Mouse (Mus musculus) forebrain, postnatal 0 days (tissue): ENCODE results near the gene Mxd4. TPM values are rescaled to one million over a fixed set of nuclear protein-coding genes. Genes with fewer than 3 reads are reported as not detected.

Experiments used
- ATAC-seq: fragments of 200-750 bp; cut with Nextera tagmentation; 2 replicates; pipeline ENCODE4 v1.8.0; 2017; ENCODE audit warnings: mild to moderate bottlenecking, moderate library complexity
- DNase-seq: peaks from one replicate; pipeline ENCODE4 v3.0.0-alpha.2; 2015
- H3K27ac ChIP-seq: fragments of 300-500 bp; sonication (generic); 2 replicates; pipeline ENCODE4 v1.5.1; 2014; ENCODE audit warnings: low read depth, mild to moderate bottlenecking, antibody characterized with exemption, low read length, moderate library complexity, mixed read lengths
- H3K27me3 ChIP-seq: fragments of 300-500 bp; sonication (generic); 2 replicates; pipeline ENCODE4 v1.6.1; 2014; ENCODE audit warnings: mild to moderate bottlenecking, low read length, mixed read lengths; ENCODE audit not compliant: insufficient read depth
- H3K36me3 ChIP-seq: fragments of 300-500 bp; sonication (generic); 2 replicates; pipeline ENCODE4 v1.6.1; 2014; ENCODE audit warnings: mild to moderate bottlenecking, moderate library complexity; ENCODE audit not compliant: insufficient read depth
- H3K4me1 ChIP-seq: fragments of 300-500 bp; sonication (generic); 2 replicates; pipeline ENCODE4 v1.6.1; 2014; ENCODE audit warnings: antibody characterized with exemption; ENCODE audit not compliant: insufficient read depth
- H3K4me2 ChIP-seq: fragments of 300-500 bp; sonication (generic); 2 replicates; pipeline ENCODE4 v1.6.1; 2014; ENCODE audit warnings: low read depth, mild to moderate bottlenecking, moderate library complexity
- H3K4me3 ChIP-seq: fragments of 300-500 bp; sonication (generic); 2 replicates; pipeline ENCODE4 v1.5.1; 2014; ENCODE audit warnings: low read depth, low read length, mixed read lengths
- H3K9ac ChIP-seq: fragments of 300-500 bp; sonication (generic); 2 replicates; pipeline ENCODE4 v1.6.1; 2014; ENCODE audit warnings: mild to moderate bottlenecking
- H3K9me3 ChIP-seq: fragments of 300-500 bp; sonication (generic); 2 replicates; pipeline ENCODE4 v1.6.1; 2016; ENCODE audit warnings: low read length
- CTCF ChIP-seq: sonication (generic); IDR thresholded peaks from 2 replicates; pipeline ENCODE4 v1.5.1; 2016; ENCODE audit warnings: antibody characterized with exemption, control low read depth, low read depth
- WGBS: fragments of 180-500 bp; shearing (Covaris S2); extraction: QIAGEN DNeasy Blood & Tissue Kit; methylation state at CpG from one replicate; pipeline ENCODE4 v1.1.7; 2014; 5-methylcytosine and 5-hydroxymethylcytosine counted together
- polyA plus RNA-seq: library from polyadenylated mRNA; unstranded; fragments of >200 nt; fragmentation: Nextera tagmentation; extraction: Ambion mirVana; gene quantifications from 2 replicates; pipeline ENCODE4 v1.2.1, GENCODE M21; 2015
- total RNA-seq: library from RNA; depleted of rRNA; stranded (reverse); fragments of >200 nt; gene quantifications from 2 replicates; pipeline ENCODE4 v1.2.3, GENCODE M21; 2014

Mxd4 gene
- total and polyA plus RNA-seq, 2 experiments from 2014 or later: 23.7 to 88.9 TPM

DNA sequence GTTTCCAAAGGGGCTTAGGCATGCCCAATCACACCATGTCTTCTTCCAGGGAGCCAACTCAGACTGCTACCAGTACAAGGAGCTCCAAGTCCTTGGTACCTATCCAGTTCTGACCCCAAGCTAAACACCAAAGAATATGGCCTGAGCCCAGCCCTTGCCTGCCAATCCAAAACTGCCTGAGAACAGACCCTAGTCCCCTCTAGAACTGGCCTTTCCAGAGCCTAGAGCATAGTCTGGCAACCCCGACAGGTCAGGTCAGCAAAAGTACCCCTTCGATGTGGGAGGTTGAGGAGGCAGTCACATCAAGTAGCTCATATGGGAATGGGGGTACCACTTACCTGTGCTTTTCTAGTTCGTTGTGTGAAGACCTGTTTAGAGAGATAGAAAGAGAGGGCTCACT is 3.5 kb downstream of the Mxd4 start:
- Histone ChIP-seq H3K4me2 (no peak overlapping the region), H3K27ac (no peak overlapping the region), H3K9me3 (no peaks in the 10 kb centered on the region), H3K4me3 (no peak overlapping the region), H3K36me3 (peaks cover 18% of the 10 kb centered on the region; the same call in 1 of the 2 replicates), H3K4me1 (peaks cover 31% of the 10 kb centered on the region), H3K27me3 (no peaks in the 10 kb centered on the region), H3K9ac (no peak overlapping the region)
- 91% methylated on average over 3 of the region's 3 CpGs for WGBS
- ATAC-seq (no peak), DNase-seq (no peak)
- no peak for TF ChIP-seq CTCF

DNA sequence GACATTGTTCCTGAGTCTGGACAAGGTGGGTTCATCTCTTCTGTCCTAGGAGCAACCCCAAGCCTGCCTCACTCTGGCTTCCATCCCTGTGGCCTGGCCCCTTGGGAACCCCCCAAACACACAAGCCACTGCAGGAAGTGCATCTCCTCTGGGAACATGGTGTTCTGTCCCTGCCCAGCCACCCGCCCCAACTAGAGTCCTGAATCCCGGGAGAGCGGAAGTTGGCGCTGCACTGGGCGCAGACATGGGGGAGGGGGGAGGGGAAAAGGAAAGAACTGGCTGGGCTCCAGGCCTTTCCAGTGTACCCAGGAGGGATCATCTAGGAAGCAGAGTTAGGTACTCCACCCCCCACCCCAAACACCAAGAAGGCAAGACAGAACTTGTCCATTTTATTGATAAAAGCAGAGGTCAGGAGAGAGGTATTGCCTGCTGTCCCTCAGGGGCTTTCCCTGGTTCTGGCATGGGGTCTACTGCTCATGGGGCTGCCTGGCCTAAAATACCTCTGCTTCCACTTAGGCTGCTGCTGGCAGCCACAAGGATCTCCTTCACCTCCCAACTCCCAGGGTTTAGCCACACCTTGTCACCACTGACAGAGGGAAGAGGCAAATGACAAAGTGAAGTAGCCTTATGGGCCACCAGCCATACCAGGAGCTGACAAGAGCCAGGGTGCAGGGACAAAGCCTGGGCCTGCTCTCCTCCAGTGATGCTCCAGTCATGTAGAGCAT is 4.2 kb downstream of the Mxd4 start:
- no peak for DNase-seq
- 45% methylated on average over 5 of the region's 5 CpGs for WGBS
- Histone ChIP-seq H3K4me1 (peaks cover 26% of the 10 kb centered on the region), H3K4me3 (no peak overlapping the region), H3K27me3 (no peaks in the 10 kb centered on the region), H3K9ac (no peak overlapping the region), H3K36me3 (peaks cover 24% of the 10 kb centered on the region), H3K9me3 (no peaks in the 10 kb centered on the region), H3K27ac (no peak overlapping the region), H3K4me2 (no peak overlapping the region)
- no peak for ATAC-seq
- no peak for TF ChIP-seq CTCF

DNA sequence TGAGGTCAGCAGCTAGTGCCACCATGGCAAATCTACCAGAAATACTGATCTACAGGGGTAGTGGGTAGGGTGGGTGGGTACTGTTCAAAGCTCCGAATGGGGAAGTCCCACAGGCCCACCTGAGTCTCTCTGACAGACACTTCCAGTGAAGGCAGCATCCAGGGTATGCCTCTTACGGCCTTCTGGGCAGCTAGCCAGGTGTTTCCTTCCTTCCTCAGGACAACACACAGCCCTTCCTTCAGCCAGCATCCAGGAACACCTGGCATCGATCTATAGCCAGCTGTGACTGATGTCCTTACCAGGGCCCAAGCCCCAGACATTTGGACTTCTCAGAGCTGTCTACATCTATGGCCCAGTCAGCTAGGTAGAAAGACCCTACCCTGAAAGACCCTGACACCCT is 5.0 kb downstream of the Mxd4 start:
- H3K27ac ChIP-seq: no peak overlapping the region
- H3K27me3 ChIP-seq: no peaks in the 10 kb centered on the region
- no peak overlapping the region for H3K9ac ChIP-seq
- TF ChIP-seq CTCF: no peak
- no peak overlapping the region for H3K4me3 ChIP-seq
- no peak for ATAC-seq
- no peak for DNase-seq
- WGBS: 72% methylated on average over 3 of the region's 3 CpGs
- no peak overlapping the region for H3K4me2 ChIP-seq
- H3K36me3 ChIP-seq: peaks cover 31% of the 10 kb centered on the region
- no peaks in the 10 kb centered on the region for H3K9me3 ChIP-seq
- H3K4me1 ChIP-seq: peaks cover 25% of the 10 kb centered on the region

DNA sequence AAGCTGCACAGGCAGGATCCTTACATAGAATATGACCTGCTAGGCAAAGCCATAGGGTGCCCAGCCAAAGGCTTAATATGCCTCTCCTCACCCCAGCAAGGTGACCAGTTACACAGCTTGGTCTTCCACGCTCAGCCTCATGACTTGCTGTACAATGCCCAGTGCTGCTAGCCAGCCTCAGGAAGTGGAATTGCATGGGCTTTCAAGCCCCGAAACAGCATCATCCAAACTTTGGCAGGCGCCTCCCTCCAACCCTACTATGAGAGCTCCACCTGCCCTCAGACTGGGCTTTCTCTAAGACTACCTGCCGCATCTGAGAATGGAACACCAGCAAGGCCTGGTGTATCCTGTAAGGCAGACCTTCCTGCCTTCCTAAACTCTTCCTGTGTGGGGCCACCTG is 9.7 kb downstream of the Mxd4 start:
- ATAC-seq: no peak
- WGBS: 90% methylated on average over 4 of the region's 4 CpGs
- no peaks in the 10 kb centered on the region for H3K27me3 ChIP-seq
- no peak for DNase-seq
- no peak overlapping the region for H3K4me2 ChIP-seq
- H3K9me3 ChIP-seq: no peaks in the 10 kb centered on the region
- no peak overlapping the region for H3K9ac ChIP-seq
- no peak overlapping the region for H3K4me3 ChIP-seq
- no peaks in the 10 kb centered on the region for H3K4me1 ChIP-seq
- peaks cover 73% of the 10 kb centered on the region for H3K36me3 ChIP-seq
- no peak for TF ChIP-seq CTCF
- no peak overlapping the region for H3K27ac ChIP-seq

DNA sequence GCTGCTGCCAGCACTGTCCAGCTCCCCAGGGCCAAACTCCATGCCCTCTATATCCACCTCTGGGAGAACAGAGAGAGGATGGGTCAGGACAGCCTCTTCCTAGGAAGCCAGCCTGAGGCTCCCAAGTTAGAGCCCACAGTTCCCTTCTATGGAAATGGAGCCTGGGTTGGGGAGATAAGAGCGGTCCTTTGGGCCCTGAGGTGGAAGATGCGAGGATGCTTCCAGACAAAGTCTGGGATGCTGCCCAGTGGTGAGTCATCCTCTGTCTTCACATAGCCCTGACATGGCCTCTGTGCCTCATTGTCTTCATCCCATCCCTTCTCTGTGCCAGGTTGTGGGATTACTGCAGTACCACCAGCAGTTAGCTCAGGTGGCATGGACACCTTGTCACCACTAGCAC is 10.4 kb downstream of the Mxd4 start:
- no peak overlapping the region for H3K27ac ChIP-seq
- no peak for TF ChIP-seq CTCF
- no peak overlapping the region for H3K9ac ChIP-seq
- no peak overlapping the region for H3K4me3 ChIP-seq
- 97% methylated on average over 2 of the region's 2 CpGs for WGBS
- H3K4me1 ChIP-seq: no peaks in the 10 kb centered on the region
- DNase-seq (no peak), ATAC-seq (no peak)
- peaks cover 67% of the 10 kb centered on the region for H3K36me3 ChIP-seq
- H3K27me3 ChIP-seq: no peaks in the 10 kb centered on the region
- no peak overlapping the region for H3K4me2 ChIP-seq
- no peaks in the 10 kb centered on the region for H3K9me3 ChIP-seq

DNA sequence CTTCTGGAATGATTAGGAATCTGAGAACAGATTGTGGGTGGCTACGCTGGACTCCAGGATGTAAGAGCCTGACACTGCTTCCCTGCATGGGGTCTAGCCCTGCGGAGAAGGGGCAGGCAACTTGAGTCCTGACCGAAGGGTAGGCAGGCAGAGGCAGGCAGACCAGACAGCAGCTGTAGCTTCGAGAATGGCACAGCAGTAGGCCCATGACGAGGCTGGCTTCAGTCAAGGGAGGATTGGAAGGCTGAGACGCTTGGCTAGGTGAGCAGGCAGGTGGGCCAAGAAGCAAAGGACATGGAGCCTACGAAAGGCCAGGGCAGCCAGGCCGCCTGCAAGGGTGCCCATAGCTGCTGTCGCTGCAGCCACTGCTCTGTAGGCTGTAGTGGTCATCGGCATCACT is 10.8 kb downstream of the Mxd4 start:
- no peak overlapping the region for H3K27ac ChIP-seq

DNA sequence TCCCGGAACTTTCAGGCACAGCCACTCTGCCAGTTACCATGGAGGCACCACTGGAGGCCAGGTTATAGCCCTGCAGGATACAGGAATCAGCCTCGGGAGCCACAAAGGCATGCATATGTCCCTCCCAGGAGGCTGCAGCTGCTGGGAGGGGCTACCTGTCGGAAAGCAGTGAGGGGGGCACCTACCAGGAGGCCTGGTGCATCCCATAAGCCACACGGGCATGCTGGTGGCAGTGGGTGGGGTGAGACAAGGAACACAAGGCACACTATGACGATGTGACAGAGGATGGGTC is 12.2 kb downstream of the Mxd4 start:
- Histone ChIP-seq H3K27me3 (no peaks in the 10 kb centered on the region), H3K4me2 (no peak overlapping the region), H3K27ac (no peak overlapping the region), H3K9me3 (no peaks in the 10 kb centered on the region), H3K36me3 (peaks cover 61% of the 10 kb centered on the region), H3K4me1 (no peaks in the 10 kb centered on the region), H3K9ac (no peak overlapping the region), H3K4me3 (no peak overlapping the region)
- DNase-seq (no peak), ATAC-seq (no peak)
- WGBS: 18% methylated on average over 5 of the region's 5 CpGs
- TF ChIP-seq CTCF: no peak

More for the DNA sequence above, 10.8 kb downstream of the Mxd4 start:
- H3K9me3 ChIP-seq: no peaks in the 10 kb centered on the region
- H3K4me1 ChIP-seq: no peaks in the 10 kb centered on the region
- no peak overlapping the region for H3K9ac ChIP-seq
- no peak for DNase-seq
- H3K4me2 ChIP-seq: no peak overlapping the region
- H3K36me3 ChIP-seq: peaks cover 63% of the 10 kb centered on the region
- TF ChIP-seq CTCF: no peak
- ATAC-seq: no peak
- 63% methylated on average over 10 of the region's 10 CpGs for WGBS
- no peak overlapping the region for H3K4me3 ChIP-seq
- H3K27me3 ChIP-seq: no peaks in the 10 kb centered on the region
